ENCODE assay signal across 15 mouse cellular contexts in genomic region chr12:84857706-84858105, GRCm38 (mm10). TPM values are rescaled to one million over a fixed set of nuclear protein-coding genes. Genes with fewer than 3 reads are reported as not detected.
A peak's percentile ranks its signal among the peaks of the same experiment; 100 is the strongest.
DNase-seq lines count a peak whose midpoint lies in the region; ATAC-seq and TF ChIP-seq lines count a peak whose summit lies in the region.
"Had no signal": no experiment of that assay in that cellular context is flagged by ENCODE, and none has a peak within 500 bp of the region (broad histone marks: within the 10 kb centered on the region; RNA-seq: fewer than 3 reads in every experiment).

No protein-coding gene starts in this region.

- H3K4me1 ChIP-seq in lung, embryonic 14.5 days (ENCODE audit: insufficient read depth) = peaks cover 6% of the 10 kb centered on the region; the same call in 1 of the 2 replicates
- H3K4me1 ChIP-seq in ES-E14 (ENCODE audit: control insufficient read depth in 2 of 2, insufficient read depth in 2 of 2, low read length in 2 of 2, poor library complexity in 1 of 2) = peaks cover 4 to 12% of the 10 kb centered on the region in 2 experiments; a peak in 3 of 4 replicates
- H3K4me1 ChIP-seq in embryonic facial prominence, embryonic 14.5 days (ENCODE audit: control insufficient read depth, insufficient read depth, low read length) = peaks cover 8% of the 10 kb centered on the region; the same call in 1 of the 2 replicates

- no peak for DNase-seq in lung, embryonic 14.5 days
- no peak for DNase-seq in lung, postnatal 25 days (ENCODE audit: low spot score)
- DNase-seq in A20 (ENCODE audit: low read depth, low spot score) (peak; percentile 76), ES-E14 (ENCODE audit: low read depth, low spot score) (peak; percentile 88)
- no peak for DNase-seq in embryonic facial prominence, embryonic 14.5 days (ENCODE audit: low spot score)
- DNase-seq in adrenal gland, adult (ENCODE audit: inconsistent age in 2 of 2, low spot score in 1 of 2) = no peak
- DNase-seq in layer of hippocampus, adult 11-12 months (ENCODE audit: low spot score) = no peak
- no peak for DNase-seq in layer of hippocampus, adult 8-10 months (ENCODE audit: low spot score in 2 of 2)
- DNase-seq: cerebellum, adult 18-20 months; gastrocnemius, postnatal 10 days; thymus, adult 2 months had no signal

- in situ Hi-C loops in ES-E14 (cut with MboI; ENCODE audit: low sequenced_read_pairs in 2 of 2, unreplicated experiment in 2 of 2) = no loop called here

- WGBS in lung, embryonic 14.5 days = 56% methylated on average over 4 of the region's 4 CpGs
- WGBS in embryonic facial prominence, embryonic 14.5 days = 68% methylated on average over 4 of the region's 4 CpGs

- H3K27ac ChIP-seq in lung, embryonic 14.5 days (ENCODE audit: low read depth) = no peak overlapping the region
- H3K27ac ChIP-seq in ES-E14 (ENCODE audit: insufficient read depth, low read depth, low read length, poor library complexity, severe bottlenecking) = no peak overlapping the region
- peak overlapping the region; percentile 44; the same call in 1 of the 2 replicates for H3K27ac ChIP-seq in embryonic facial prominence, embryonic 14.5 days (replicated peaks; ENCODE audit: low read depth, low read length)
- H3K27ac ChIP-seq: intestine, embryonic 15.5 days; limb, embryonic 15.5 days had no signal

- ATAC-seq in lung, embryonic 14.5 days (ENCODE audit: insufficient read depth) = no peak
- no peak for ATAC-seq in embryonic facial prominence, embryonic 14.5 days (ENCODE audit: low read depth)
- ATAC-seq: forebrain, embryonic 16.5 days had no signal

- no peaks in the 10 kb centered on the region for H3K36me3 ChIP-seq in lung, embryonic 14.5 days (ENCODE audit: insufficient read depth)
- no peaks in the 10 kb centered on the region for H3K36me3 ChIP-seq in ES-E14 (ENCODE audit: control insufficient read depth, insufficient read depth, low read length, poor library complexity, severe bottlenecking)
- no peaks in the 10 kb centered on the region for H3K36me3 ChIP-seq in embryonic facial prominence, embryonic 14.5 days (ENCODE audit: control insufficient read depth, insufficient read depth, low read length)
- H3K36me3 ChIP-seq: intestine, embryonic 15.5 days; limb, embryonic 15.5 days had no signal

- H3K4me2 ChIP-seq in lung, embryonic 14.5 days = no peak overlapping the region
- no peak overlapping the region for H3K4me2 ChIP-seq in embryonic facial prominence, embryonic 14.5 days (ENCODE audit: low read depth, low read length)
- H3K4me2 ChIP-seq: intestine, embryonic 15.5 days; limb, embryonic 15.5 days had no signal

- H3K4me3 ChIP-seq in lung, embryonic 14.5 days (ENCODE audit: low read depth, low read length) = no peak overlapping the region
- H3K4me3 ChIP-seq in ES-E14 (ENCODE audit: insufficient read depth in 1 of 2, low read depth in 1 of 2, low read length in 2 of 2, poor library complexity in 1 of 2, severe bottlenecking in 1 of 2) = peak overlapping the region in 1 of 2 experiments; percentile 63; a peak in 2 of 4 replicates
- H3K4me3 ChIP-seq in embryonic facial prominence, embryonic 14.5 days (ENCODE audit: low read depth, low read length) = no peak overlapping the region
- H3K4me3 ChIP-seq: intestine, embryonic 15.5 days; limb, embryonic 15.5 days had no signal

- no peak overlapping the region for H3K9ac ChIP-seq in lung, embryonic 14.5 days
- no peak overlapping the region for H3K9ac ChIP-seq in ES-E14 (ENCODE audit: insufficient read depth, low read depth, low read length, poor library complexity, severe bottlenecking)
- H3K9ac ChIP-seq in embryonic facial prominence, embryonic 14.5 days (ENCODE audit: low read depth, low read length) = no peak overlapping the region
- H3K9ac ChIP-seq: intestine, embryonic 15.5 days; limb, embryonic 15.5 days had no signal

- no peaks in the 10 kb centered on the region for H3K9me3 ChIP-seq in lung, embryonic 14.5 days (ENCODE audit: low read depth, low read length)
- H3K9me3 ChIP-seq in ES-E14 (ENCODE audit: control insufficient read depth, insufficient read depth, low read depth, low read length) = no peaks in the 10 kb centered on the region
- H3K9me3 ChIP-seq in embryonic facial prominence, embryonic 14.5 days (ENCODE audit: control insufficient read depth, low read length) = no peaks in the 10 kb centered on the region
- H3K9me3 ChIP-seq: intestine, embryonic 15.5 days; limb, embryonic 15.5 days had no signal

- TF ChIP-seq CTCF in lung, embryonic 14.5 days (IDR thresholded peaks at IDR 0.05; ENCODE audit: low read depth) = peak; percentile 37; the same call in 1 of the 2 replicates

- no peaks in the 10 kb centered on the region for H3K27me3 ChIP-seq in lung, embryonic 14.5 days (ENCODE audit: insufficient read depth, low read length)
- H3K27me3 ChIP-seq in embryonic facial prominence, embryonic 14.5 days (replicated peaks; ENCODE audit: control insufficient read depth, insufficient read depth, low read length) = no peaks in the 10 kb centered on the region
- H3K27me3 ChIP-seq: intestine, embryonic 15.5 days; limb, embryonic 15.5 days had no signal

TF ChIP-seq in ES-E14, 5 proteins besides CTCF, POLR2A, EP300 and RAD21:
- TF ChIP-seq HCFC1 (IDR thresholded peaks at IDR 0.05; ENCODE audit: borderline replicate concordance, insufficient read depth, low read length) = no peak
- TF ChIP-seq ZNF384 (IDR thresholded peaks at IDR 0.05; ENCODE audit: low read depth, low read length) = no peak
- TF ChIP-seq MAFK (IDR thresholded peaks at IDR 0.05; ENCODE audit: insufficient read depth, low read depth, low read length) = no peak
- TF ChIP-seq CHD2 (IDR thresholded peaks at IDR 0.05; ENCODE audit: low read depth, low read length) = no peak
- peak; percentile 38; the same call in 1 of the 2 replicates for TF ChIP-seq ZC3H11A (IDR thresholded peaks at IDR 0.05; ENCODE audit: borderline replicate concordance, low read depth, low read length)
TF ChIP-seq in ES-E14: peak in this region for 1.

RNA-seq across cellular contexts. Expression of gene Ltbp2, which starts 18.6 kb away (rescaled TPM):
- 6.8 and 6.9 TPM in 2 replicates for polyA plus RNA-seq in lung, embryonic 14.5 days (2014; fragmentation: Nextera tagmentation; extraction: Ambion mirVana)
- 1.8 and 2.7 TPM in 2 replicates for total RNA-seq in ES-E14 (2012; rRNA removed)
- 9.2 and 11.2 TPM in 2 replicates for polyA plus RNA-seq in embryonic facial prominence, embryonic 14.5 days (2014; fragmentation: Nextera tagmentation; extraction: Ambion mirVana)
- total RNA-seq in layer of hippocampus, adult 8-10 months (2022) = under 1 TPM in 3 of 4 experiments, not detected in 1; 0.20 to 0.33 (median 0.25) TPM
- total RNA-seq: monocyte, adult 5-6 weeks had no signal

Comparison
In these comparisons a context has a peak if more than half of its experiments do, and no peak if none do; other contexts are left out.
1. DNase-seq: peak in A20 (single experiment) and ES-E14 (single experiment); none in lung, embryonic 14.5 days (single experiment), lung, postnatal 25 days (single experiment), embryonic facial prominence, embryonic 14.5 days (single experiment), adrenal gland, adult (0 of 2), layer of hippocampus, adult 11-12 months (single experiment) and layer of hippocampus, adult 8-10 months (0 of 2).